Mouse (Mus musculus) gonadal fat pad, adult 2 months (tissue): ENCODE measurements at regions not wholly inside any gene's neighbourhood (a gene's known extent, or its start where the extent isn't known, plus 50 kb on each side); places are given as distances from the start of the nearest gene placed in this dataset.

Experiments
- DNase-seq: peaks from one replicate; pipeline ENCODE4 v3.0.0-alpha.2; 2012; ENCODE audit warnings: low read depth

- DNase-seq = no peak
Measured at GRCm38 (mm10) chr2:138640654-138641053, 384.3 kb downstream of the Btbd3 start.

GRCm38 (mm10) chr2:138641335-138641734 is 385.0 kb downstream of the Btbd3 start:
- no peak for DNase-seq

GRCm38 (mm10) chr2:138648616-138649015 is 392.3 kb downstream of the Btbd3 start:
- DNase-seq = no peak

GRCm38 (mm10) chr2:138659376-138659775 is 403.0 kb downstream of the Btbd3 start:
- DNase-seq = no peak

GRCm38 (mm10) chr2:138670307-138670706 is 413.9 kb downstream of the Btbd3 start:
- DNase-seq = no peak

GRCm38 (mm10) chr2:138674801-138675200 is 418.4 kb downstream of the Btbd3 start:
- DNase-seq = peak; percentile 70

GRCm38 (mm10) chr2:138675229-138676065 is 419.1 kb downstream of the Btbd3 start:
- peak; percentile 91 for DNase-seq

- DNase-seq = no peak
Measured at GRCm38 (mm10) chr2:138688140-138688871, 431.9 kb downstream of the Btbd3 start.

- no peak for DNase-seq
Measured at GRCm38 (mm10) chr2:138689497-138689896, 433.1 kb downstream of the Btbd3 start.

- no peak for DNase-seq
Measured at GRCm38 (mm10) chr2:138702783-138703182, 446.4 kb downstream of the Btbd3 start.

GRCm38 (mm10) chr2:138703943-138704541 is 447.7 kb downstream of the Btbd3 start:
- no peak for DNase-seq

GRCm38 (mm10) chr2:138708763-138709162 is 452.4 kb downstream of the Btbd3 start:
- DNase-seq = no peak

GRCm38 (mm10) chr2:138733846-138734245 is 477.5 kb downstream of the Btbd3 start:
- no peak for DNase-seq

- DNase-seq = no peak
Measured at GRCm38 (mm10) chr2:138744806-138745205, 488.4 kb downstream of the Btbd3 start.

GRCm38 (mm10) chr2:138760439-138760963 is 504.1 kb downstream of the Btbd3 start:
- no peak for DNase-seq

- DNase-seq = no peak
Measured at GRCm38 (mm10) chr2:138761400-138761799, 505.0 kb downstream of the Btbd3 start.

- DNase-seq = no peak
Measured at GRCm38 (mm10) chr2:138766275-138766842, 510.0 kb downstream of the Btbd3 start.

- no peak for DNase-seq
Measured at GRCm38 (mm10) chr2:138783781-138784180, 527.4 kb downstream of the Btbd3 start.

- DNase-seq = peak; percentile 86
Measured at GRCm38 (mm10) chr2:138792711-138793450, 536.5 kb downstream of the Btbd3 start.

- no peak for DNase-seq
Measured at GRCm38 (mm10) chr2:138806196-138806595, 549.8 kb downstream of the Btbd3 start.

GRCm38 (mm10) chr2:138809767-138810166 is 553.4 kb downstream of the Btbd3 start:
- no peak for DNase-seq
